Mouse (Mus musculus): ENCODE measurements around the gene Endod1.

DNA sequence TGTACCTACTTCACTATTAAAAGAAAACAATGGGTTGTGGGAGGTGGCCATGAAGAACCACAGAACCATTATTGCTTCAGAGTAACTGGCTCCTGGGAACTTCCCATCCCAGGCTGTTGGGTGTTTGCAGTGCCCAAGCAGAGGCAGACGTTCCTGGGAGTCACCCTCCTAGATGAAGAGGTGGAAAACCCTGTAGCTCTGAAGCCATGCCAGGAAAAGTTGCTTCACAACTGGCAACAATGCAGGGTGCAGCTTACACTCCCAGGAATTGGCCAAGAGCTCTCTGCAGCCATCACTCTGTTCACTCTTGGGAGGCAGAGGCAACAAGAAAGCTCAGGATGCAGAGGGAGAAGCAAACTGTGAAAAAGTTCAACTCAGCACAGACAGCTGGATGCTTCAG is 16.8 kb upstream of the Endod1 start:
- no peak for TF ChIP-seq CTCF (IDR thresholded peaks at IDR 0.05; ENCODE audit: borderline replicate concordance, insufficient read depth, low read length)
- TF ChIP-seq POLR2A (IDR thresholded peaks at IDR 0.05; ENCODE audit: low read depth, low read length) = no peak
